Mouse (Mus musculus) myocyte (in vitro differentiated cells): ENCODE measurements around the gene 3110040M04Rik. TPM values are rescaled to one million over a fixed set of nuclear protein-coding genes. Genes with fewer than 3 reads are reported as not detected.
"Not testable (repeated sequence)": the region's sequence is repeated elsewhere in the genome, so short reads cannot be mapped to it uniquely, and the experiment has no call there.

Experiments used
- H3K27me3 ChIP-seq: one replicate; pipeline ENCODE4 v1.6.1; 2011; ENCODE audit not compliant: control insufficient read depth, insufficient read depth, insufficient read length
- H3K36me3 ChIP-seq: one replicate; pipeline ENCODE4 v1.6.1; 2011; ENCODE audit not compliant: control insufficient read depth, insufficient read depth
- H3K4me2 ChIP-seq: one replicate; pipeline ENCODE4 v1.6.1; 2011; ENCODE audit warnings: low read depth, control low read depth
- H3K4me3 ChIP-seq: one replicate; pipeline ENCODE4 v1.5.1; 2011; ENCODE audit warnings: mild to moderate bottlenecking, control low read depth, moderate library complexity
- H3K79me2 ChIP-seq: one replicate; pipeline ENCODE4 v1.6.1; 2011; ENCODE audit not compliant: control insufficient read depth, insufficient read depth
- H3ac ChIP-seq: one replicate; pipeline ENCODE4 v1.6.1; 2011; ENCODE audit not compliant: control insufficient read depth, insufficient read length
- CEBPB ChIP-seq: IDR thresholded peaks from 2 replicates; pipeline ENCODE4 v1.6.1; 2011; ENCODE audit warnings: mild to moderate bottlenecking, moderate library complexity; ENCODE audit not compliant: poor library complexity, insufficient read depth, severe bottlenecking
- E2F4 ChIP-seq: IDR thresholded peaks from one replicate; pipeline ENCODE4 v1.6.1; 2011; ENCODE audit warnings: mild to moderate bottlenecking, control low read depth, moderate library complexity; ENCODE audit not compliant: insufficient read depth
- MAX ChIP-seq: IDR thresholded peaks from one replicate; pipeline ENCODE4 v1.6.1; 2011; ENCODE audit warnings: low read depth, mild to moderate bottlenecking, control low read depth
- MYOD1 ChIP-seq, 3 experiments: IDR thresholded peaks; one replicate each; pipeline ENCODE4 v1.6.1; 2011; ENCODE audit warnings: control low read depth in 2 of 3, low read depth in 2 of 3, mild to moderate bottlenecking in 2 of 3, moderate library complexity in 1 of 3; ENCODE audit not compliant: insufficient read length in 2 of 3, control insufficient read depth in 1 of 3
- MYOG ChIP-seq, 3 experiments: IDR thresholded peaks; one replicate each; pipeline ENCODE4 v1.6.1; 2011; ENCODE audit warnings: control low read depth in 2 of 3, low read depth in 2 of 3, mild to moderate bottlenecking in 2 of 3; ENCODE audit not compliant: insufficient read length in 2 of 3, control insufficient read depth in 1 of 3, insufficient read depth in 1 of 3
- POLR2A ChIP-seq: IDR thresholded peaks from one replicate; pipeline ENCODE4 v1.6.1; 2011; ENCODE audit warnings: low read depth, mild to moderate bottlenecking, control low read depth, moderate library complexity; ENCODE audit not compliant: insufficient read length
- POLR2AphosphoS2 ChIP-seq: IDR thresholded peaks from one replicate; pipeline ENCODE4 v1.6.1; 2011; ENCODE audit warnings: low read depth, control low read depth; ENCODE audit not compliant: insufficient read length
- REST ChIP-seq: IDR thresholded peaks from one replicate; pipeline ENCODE4 v1.6.1; 2011; ENCODE audit warnings: mild to moderate bottlenecking, control low read depth, moderate library complexity; ENCODE audit not compliant: insufficient read depth, insufficient read length
- SRF ChIP-seq: IDR thresholded peaks from one replicate; pipeline ENCODE4 v1.6.1; 2011; ENCODE audit warnings: low read depth; ENCODE audit not compliant: control insufficient read depth, insufficient read length
- TCF12 ChIP-seq: IDR thresholded peaks from one replicate; pipeline ENCODE4 v1.6.1; 2011; ENCODE audit warnings: mild to moderate bottlenecking, control low read depth; ENCODE audit not compliant: poor library complexity, insufficient read depth, severe bottlenecking
- TCF3 ChIP-seq: IDR thresholded peaks from one replicate; pipeline ENCODE4 v1.6.1; 2011; ENCODE audit warnings: low read depth, control low read depth; ENCODE audit not compliant: insufficient read length
- USF1 ChIP-seq: IDR thresholded peaks from one replicate; pipeline ENCODE4 v1.6.1; 2011; ENCODE audit warnings: low read depth, mild to moderate bottlenecking, control low read depth, moderate library complexity
- polyA plus RNA-seq: library from polyadenylated mRNA; unstranded; fragments of >200 nt; fragmentation: generic; extraction: Trizol; gene quantifications from one replicate; pipeline ENCODE4 v1.2.1, GENCODE M21; 2012; ENCODE audit warnings: missing spikeins

The 3110040M04Rik gene
- 0.30 TPM for polyA plus RNA-seq

DNA sequence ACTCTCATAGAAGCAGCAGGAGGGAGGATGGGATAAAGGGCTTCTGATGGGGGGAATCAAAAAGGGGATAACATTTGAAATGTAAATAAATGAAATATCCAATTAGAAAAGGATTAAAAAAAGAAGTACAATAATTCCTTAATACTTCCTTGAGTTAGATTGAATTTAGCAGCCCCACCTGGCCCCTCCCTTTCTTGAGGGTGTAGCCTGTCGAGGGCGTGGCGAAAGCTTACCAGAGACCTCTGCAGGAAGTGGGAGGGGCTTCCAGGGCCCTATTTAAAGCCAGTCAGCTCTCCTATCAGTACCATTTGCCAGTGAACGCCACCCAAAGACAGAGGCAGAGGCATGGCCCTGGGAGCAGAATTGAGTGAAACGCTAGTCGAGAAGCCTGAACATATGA, at the start of gene 3110040M04Rik:
Gene 3110040M04Rik, plus strand, starts transcription at position 304 of the 400 bp plus-strand sequence.
- not testable (repeated sequence) for H3K27me3 ChIP-seq, H3K36me3 ChIP-seq, H3ac ChIP-seq, H3K4me3 ChIP-seq, H3K79me2 ChIP-seq, H3K4me2 ChIP-seq

DNA sequence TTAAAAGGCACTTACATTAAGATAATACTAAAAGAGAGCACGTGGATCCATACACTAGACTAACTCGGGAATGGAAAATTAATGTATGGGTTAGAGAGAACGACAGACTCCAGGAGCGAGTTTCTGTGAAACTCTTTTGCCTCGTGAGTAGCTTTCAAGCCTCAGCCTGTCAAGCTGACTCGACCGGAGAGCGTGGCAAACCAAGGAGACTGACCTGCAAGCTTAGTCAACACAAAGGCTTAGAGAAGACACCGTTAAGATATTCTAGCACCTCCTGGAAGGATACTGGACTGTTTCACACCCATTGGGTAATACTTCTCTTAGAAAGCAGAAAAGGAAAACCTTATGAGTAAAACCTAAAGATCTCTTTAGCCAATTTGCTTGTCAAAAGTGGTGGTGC, 49.8 kb upstream of the 3110040M04Rik start:
- H3K36me3 ChIP-seq, H3K4me2 ChIP-seq, H3K4me3 ChIP-seq, H3K79me2 ChIP-seq, H3ac ChIP-seq, H3K27me3 ChIP-seq: not testable (repeated sequence)

DNA sequence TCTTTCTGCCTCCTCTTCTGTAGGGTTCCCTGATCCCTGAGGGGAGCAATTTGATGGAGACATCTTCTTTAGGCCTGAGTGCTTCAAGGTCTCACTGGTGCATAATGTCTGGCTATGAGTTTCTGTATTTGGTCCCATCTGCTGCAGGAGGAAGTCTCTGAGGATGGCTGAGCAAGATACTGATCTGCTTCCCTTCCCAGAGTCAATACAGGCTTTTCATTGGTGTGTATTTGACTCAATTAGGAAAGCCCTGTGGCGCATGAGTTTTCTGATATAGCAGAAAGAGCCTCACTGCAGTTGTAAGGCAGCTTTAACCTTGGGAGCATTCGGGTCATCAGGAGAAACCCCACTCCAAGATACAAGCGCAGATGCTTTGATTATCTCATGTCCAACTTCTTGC, 47.8 kb upstream of the 3110040M04Rik start:
- Histone ChIP-seq H3K36me3 (no peaks in the 10 kb centered on the region), H3K4me2 (no peak overlapping the region), H3ac (no peak overlapping the region), H3K27me3 (no peaks in the 10 kb centered on the region), H3K79me2 (no peaks in the 10 kb centered on the region), H3K4me3 (no peak overlapping the region)
- TF ChIP-seq MYOD1 (IDR thresholded peaks at IDR 0.05; ENCODE audit: control insufficient read depth in 1 of 3, insufficient read length in 2 of 3, low read depth in 2 of 3) (no peak), E2F4 (no peak), MYOG (IDR thresholded peaks at IDR 0.05; ENCODE audit: control insufficient read depth in 1 of 3, insufficient read depth in 1 of 3, insufficient read length in 2 of 3, low read depth in 2 of 3) (no peak), TCF12 (no peak), MAX (no peak), SRF (no peak), POLR2A (no peak), USF1 (no peak), CEBPB (no peak), TCF3 (no peak), POLR2AphosphoS2 (no peak), REST (no peak)

DNA sequence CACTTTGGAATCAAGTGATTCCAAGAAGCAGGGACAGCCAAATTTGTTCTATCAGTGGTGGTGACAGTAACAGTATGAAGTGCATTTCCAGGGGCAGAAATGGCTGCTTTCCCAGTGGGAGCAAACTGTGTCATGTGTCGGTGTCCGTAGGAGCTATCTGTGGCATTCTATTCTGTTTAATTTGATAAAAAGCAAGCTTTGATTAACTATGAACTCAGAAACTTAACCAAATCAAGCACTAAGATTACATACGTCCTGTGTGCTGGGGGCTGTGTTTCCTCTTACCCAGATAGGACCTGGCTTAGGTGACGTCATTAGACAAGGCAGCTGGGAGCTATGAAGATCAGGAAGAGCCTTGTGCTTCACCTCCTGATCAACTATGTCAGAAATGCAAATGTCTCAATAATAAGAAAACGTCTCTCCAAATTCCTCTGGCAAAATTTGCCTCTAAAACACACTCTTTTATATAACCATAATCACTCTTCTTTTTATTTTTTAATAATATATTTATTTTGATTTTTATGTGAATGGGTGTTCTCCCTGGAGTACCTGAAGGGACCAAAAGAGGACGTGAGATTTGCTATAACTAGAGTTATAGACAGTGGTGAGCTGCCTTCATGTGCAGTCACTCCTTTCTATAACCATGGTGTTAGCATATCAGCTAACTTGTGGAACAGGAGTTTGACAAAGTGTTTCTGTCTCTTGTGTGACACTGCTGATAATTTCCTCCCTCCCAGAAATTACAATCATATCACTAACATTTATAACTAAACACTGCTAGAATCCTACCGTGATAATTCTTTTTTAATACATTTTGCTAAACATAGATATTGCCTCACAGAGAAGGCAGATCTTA, 46.9 kb upstream of the 3110040M04Rik start:
- no peaks in the 10 kb centered on the region for H3K36me3 ChIP-seq
- H3K27me3 ChIP-seq, result no peaks in the 10 kb centered on the region
- TF ChIP-seq POLR2A (no peak), E2F4 (no peak), POLR2AphosphoS2 (no peak), MYOG (IDR thresholded peaks at IDR 0.05; ENCODE audit: control insufficient read depth in 1 of 3, insufficient read depth in 1 of 3, insufficient read length in 2 of 3, low read depth in 2 of 3) (no peak), REST (no peak), TCF3 (no peak), SRF (no peak), USF1 (no peak), MYOD1 (IDR thresholded peaks at IDR 0.05; ENCODE audit: control insufficient read depth in 1 of 3, insufficient read length in 2 of 3, low read depth in 2 of 3) (no peak)
- H3K79me2 ChIP-seq, result no peaks in the 10 kb centered on the region
- no peak overlapping the region for H3K4me2 ChIP-seq
- H3ac ChIP-seq, result no peak overlapping the region
- no peak overlapping the region for H3K4me3 ChIP-seq

DNA sequence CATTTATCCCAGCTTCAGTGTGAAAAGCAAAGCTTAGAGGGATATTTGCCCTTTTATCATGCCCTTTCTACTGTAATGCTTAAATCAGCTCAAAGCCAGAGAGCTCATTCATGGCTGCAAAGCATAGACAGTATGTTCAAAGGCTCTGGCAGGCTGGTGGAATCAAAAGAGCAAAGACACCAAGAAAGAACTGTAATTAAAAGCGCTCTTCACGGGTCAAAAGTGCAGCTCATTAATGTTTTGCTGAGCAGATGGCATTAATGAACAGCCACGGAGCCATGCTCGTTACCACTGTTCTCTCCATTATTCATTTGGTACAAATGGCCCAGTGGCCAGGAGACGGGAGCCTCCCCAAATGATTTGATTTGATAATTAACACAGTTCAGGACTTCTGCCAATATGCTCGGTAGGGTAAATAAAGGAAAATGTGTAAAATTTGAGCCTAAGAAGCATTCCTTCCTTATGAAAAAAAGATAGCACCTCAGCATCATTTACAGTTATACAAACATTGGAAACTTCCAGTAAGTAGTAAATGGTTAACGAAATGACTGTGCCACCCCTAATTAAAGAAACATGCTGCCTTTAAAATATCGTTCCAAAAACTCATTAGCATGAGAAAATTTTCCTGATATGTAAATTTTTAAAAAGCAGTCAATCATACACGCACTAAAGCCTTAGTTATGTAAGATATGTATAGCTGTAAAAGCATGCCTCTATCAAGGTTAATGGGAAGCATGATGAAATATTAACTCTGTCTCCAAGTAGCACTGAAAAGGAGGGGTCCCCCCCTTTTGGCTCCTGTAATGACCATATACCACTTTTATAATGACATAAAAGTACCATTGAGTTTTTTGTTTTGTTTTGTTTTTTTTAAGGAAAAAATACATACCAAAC, 45.7 kb upstream of the 3110040M04Rik start:
- no peak overlapping the region for H3K4me3 ChIP-seq
- H3K79me2 ChIP-seq, result no peaks in the 10 kb centered on the region
- no peak overlapping the region for H3K4me2 ChIP-seq
- no peak overlapping the region for H3ac ChIP-seq
- H3K36me3 ChIP-seq, result no peaks in the 10 kb centered on the region
- TF ChIP-seq REST (no peak), POLR2AphosphoS2 (no peak), CEBPB (no peak)
- H3K27me3 ChIP-seq, result no peaks in the 10 kb centered on the region
